Mouse (Mus musculus): ENCODE results near the gene Katna1. TPM values are rescaled to one million over a fixed set of nuclear protein-coding genes. Genes with fewer than 3 reads are reported as not detected.

The Katna1 gene
- 24.4 TPM for polyA plus RNA-seq (2014; fragmentation: Illumina TruSeq; extraction: RNeasy Lipid Tissue Mini Kit (QIAGEN cat#74804); ENCODE audit: low read depth, low replicate concordance)

DNA sequence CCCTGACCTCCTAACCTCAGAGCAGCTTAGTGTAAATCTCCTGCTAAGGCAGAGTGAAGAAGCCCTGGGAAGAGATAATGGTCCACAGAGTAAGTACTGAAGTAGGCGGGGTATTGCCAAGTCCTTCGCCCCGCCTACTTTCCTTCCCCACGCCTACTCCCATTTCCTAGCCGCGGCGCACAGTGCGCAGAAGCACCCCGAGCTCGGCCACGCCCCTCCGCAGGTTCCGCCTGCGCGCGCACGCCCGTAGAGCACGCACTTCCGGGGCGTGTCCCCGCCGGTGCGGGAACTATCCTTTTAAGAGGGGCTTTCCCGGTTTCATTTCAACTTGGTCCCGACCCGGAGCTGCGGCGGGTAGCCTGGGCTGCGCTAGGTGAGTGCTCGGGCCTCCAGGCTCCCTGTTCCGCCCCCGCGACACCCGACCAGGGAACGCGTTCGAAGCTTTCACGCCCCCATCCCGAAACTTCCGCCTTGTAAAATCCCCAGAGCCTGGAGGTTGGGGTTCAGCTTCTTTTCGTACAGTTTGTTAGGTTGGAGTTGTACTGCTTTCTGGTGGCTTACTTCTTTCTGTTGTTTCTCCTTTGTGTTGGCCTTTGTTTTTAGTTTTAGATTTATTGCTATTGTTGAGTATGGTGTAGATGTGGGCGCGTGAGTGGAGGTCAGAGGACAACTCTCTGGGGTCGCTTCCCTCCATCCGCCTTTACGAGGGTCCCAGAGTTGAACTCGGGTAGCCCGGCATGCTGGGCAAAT lies at the start of gene Katna1:
TSS of gene Katna1 (plus strand) at position 250 of the 750 bp plus-strand sequence.

DNA sequence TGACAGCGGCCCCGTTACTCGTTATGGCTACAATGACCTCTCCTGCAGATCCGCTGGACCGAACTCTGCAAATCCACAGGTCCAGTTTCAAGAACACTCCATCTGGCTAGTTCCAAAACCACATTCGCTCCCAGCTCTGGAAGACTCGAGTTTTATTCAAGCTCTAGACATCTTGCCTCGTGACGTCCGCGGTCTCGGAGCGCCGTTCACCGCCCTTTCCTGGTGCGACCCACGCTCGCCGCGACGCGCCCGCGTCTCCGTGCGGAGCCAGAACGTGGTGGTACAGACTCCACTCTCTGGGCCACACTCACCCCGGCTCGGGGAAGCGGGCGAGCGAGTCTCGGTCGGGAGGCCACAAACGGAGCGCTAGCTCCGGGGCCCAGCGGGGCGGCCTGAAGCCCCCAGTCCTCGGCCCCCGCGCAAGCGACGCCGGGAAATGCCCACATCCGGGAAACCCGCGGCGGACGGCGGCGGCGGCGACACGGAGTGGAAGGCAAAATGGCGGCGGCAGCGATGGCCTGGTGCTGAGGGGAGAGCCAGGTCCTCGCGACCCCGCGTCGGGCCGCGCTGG lies 45.0 kb upstream of the Katna1 start, which contains the start of the genes Pcmt1 and Lats1:
TSS of gene Pcmt1 (minus strand) at position 406 of the 571 bp plus-strand sequence.
TSS of gene Lats1 (plus strand) at position 484 of the 571 bp plus-strand sequence.

DNA sequence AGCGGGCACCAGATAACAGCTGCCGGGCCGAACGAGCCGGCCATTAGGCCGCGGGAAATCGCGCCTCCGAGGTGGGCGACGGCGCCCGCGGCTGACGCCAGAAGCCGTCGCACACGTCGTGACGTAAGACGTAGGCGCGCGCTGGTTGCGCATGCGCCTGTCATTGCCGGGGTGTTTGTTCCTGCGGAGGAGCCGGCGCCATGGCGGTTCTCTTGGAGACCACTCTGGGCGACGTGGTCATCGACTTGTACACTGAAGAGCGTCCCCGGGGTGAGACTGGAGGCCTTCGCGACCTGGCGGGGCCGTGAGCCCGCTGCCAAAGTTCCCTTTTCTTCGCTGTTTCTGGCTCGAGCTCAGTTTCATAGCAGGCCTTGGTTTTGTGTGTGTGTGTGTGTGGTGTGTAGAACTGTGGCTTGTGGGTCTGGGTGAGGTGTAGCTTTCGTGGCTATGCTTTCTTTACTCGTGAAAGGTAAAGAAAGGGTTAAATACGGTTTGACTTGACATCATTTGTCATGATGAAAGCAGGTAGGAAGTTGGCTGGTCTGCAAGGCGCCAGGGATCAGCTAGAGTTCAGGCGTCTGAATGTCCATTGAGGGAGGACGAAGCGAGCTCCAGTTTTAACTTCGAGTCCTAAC lies 67.1 kb downstream of the Katna1 start, which contains the start of the genes Ginm1 and Ppil4:
TSS of gene Ginm1 (minus strand) at position 74 of the 635 bp plus-strand sequence.
TSS of gene Ppil4 (plus strand) at position 141 of the 635 bp plus-strand sequence.

Other genes starting within 250 kb of the Katna1 start
- 1.9 TPM for gene Lrp11, start 136.2 kb upstream of the Katna1 start, polyA plus RNA-seq (2014; fragmentation: Illumina TruSeq; extraction: RNeasy Lipid Tissue Mini Kit (QIAGEN cat#74804); ENCODE audit: low read depth, low replicate concordance)
- gene Nup43, start 58.5 kb upstream of the Katna1 start, polyA plus RNA-seq (2014; fragmentation: Illumina TruSeq; extraction: RNeasy Lipid Tissue Mini Kit (QIAGEN cat#74804); ENCODE audit: low read depth, low replicate concordance) = 7.7 TPM
- gene Pcmt1, start 44.9 kb upstream of the Katna1 start, polyA plus RNA-seq (2014; fragmentation: Illumina TruSeq; extraction: RNeasy Lipid Tissue Mini Kit (QIAGEN cat#74804); ENCODE audit: low read depth, low replicate concordance) = 41.5 TPM
- 18.9 TPM for gene Lats1, start 44.8 kb upstream of the Katna1 start, polyA plus RNA-seq (2014; fragmentation: Illumina TruSeq; extraction: RNeasy Lipid Tissue Mini Kit (QIAGEN cat#74804); ENCODE audit: low read depth, low replicate concordance)
- 141 TPM for gene Ginm1, start 66.8 kb downstream of the Katna1 start, polyA plus RNA-seq (2014; fragmentation: Illumina TruSeq; extraction: RNeasy Lipid Tissue Mini Kit (QIAGEN cat#74804); ENCODE audit: low read depth, low replicate concordance)
- gene Ppil4, start 66.9 kb downstream of the Katna1 start, polyA plus RNA-seq (2014; fragmentation: Illumina TruSeq; extraction: RNeasy Lipid Tissue Mini Kit (QIAGEN cat#74804); ENCODE audit: low read depth, low replicate concordance) = 24.2 TPM
- gene Zc3h12d, start 106.5 kb downstream of the Katna1 start, polyA plus RNA-seq (2014; fragmentation: Illumina TruSeq; extraction: RNeasy Lipid Tissue Mini Kit (QIAGEN cat#74804); ENCODE audit: low read depth, low replicate concordance) = 2.2 TPM
- gene Tab2, start 230.2 kb downstream of the Katna1 start, polyA plus RNA-seq (2014; fragmentation: Illumina TruSeq; extraction: RNeasy Lipid Tissue Mini Kit (QIAGEN cat#74804); ENCODE audit: low read depth, low replicate concordance) = 72.3 TPM

All from liver, adult 10 weeks (tissue).